Mouse (Mus musculus) thymus, adult 18-20 months (tissue): ENCODE results near the gene Brms1.
"Not testable (repeated sequence)": the region's sequence is repeated elsewhere in the genome, so short reads cannot be mapped to it uniquely, and the experiment has no call there.

Experiments used
- DNase-seq, 2 experiments: peaks; one replicate each; pipeline ENCODE4 v3.0.0; 2022; ENCODE audit warnings: mixed read lengths in 2 of 2

The Brms1 gene

GRCm38 (mm10) chr19:5040862-5041523 is at the start of gene Brms1:
Gene Brms1 (plus strand): TSS chr19:5041354.
- DNase-seq, result peak; percentile 76 to 80

DNA sequence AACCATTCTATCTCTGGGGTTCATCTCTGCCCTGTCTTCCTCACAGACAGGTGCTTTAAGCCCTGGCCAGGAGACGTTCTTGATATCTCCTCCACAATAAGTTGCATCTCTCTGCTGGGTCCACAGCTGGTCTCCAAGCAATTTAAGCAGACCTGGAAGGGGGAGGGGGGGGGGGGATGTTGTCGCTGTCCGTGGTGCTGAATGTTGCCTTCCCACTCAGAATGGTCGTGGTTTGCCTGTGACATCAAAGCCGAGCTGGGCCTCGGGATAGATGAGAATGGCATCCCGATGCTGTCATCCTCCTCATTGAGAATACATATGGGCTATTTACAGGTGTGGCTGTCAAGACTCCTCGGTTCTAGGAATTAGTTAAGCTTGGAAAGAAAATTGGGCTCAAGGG is 48.8 kb upstream of the Brms1 start:
- no peak for DNase-seq

GRCm38 (mm10) chr19:4992904-4993303 is 48.2 kb upstream of the Brms1 start:
- DNase-seq, result no peak

DNA sequence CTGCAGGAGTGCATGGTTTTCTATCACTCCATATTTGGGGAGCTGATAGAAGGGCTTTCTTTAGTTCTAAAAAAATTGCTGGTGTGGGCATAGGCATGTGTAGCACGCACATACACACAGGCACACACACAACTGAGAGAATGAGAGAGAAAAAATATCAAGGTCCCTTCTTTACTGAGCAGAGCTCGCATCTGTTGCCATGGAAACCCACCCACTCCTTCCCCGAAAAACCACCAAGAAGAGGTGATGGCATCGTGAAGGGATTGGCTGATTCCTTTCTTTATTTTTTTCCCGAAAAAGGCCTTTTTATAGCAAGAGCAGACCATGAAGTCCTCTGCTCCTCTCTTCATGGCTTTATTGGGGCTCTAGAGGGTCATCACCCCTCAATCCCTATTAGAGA is 47.1 kb upstream of the Brms1 start:
- no peak for DNase-seq

GRCm38 (mm10) chr19:4999445-5000140 is 41.6 kb upstream of the Brms1 start:
- no peak for DNase-seq

DNA sequence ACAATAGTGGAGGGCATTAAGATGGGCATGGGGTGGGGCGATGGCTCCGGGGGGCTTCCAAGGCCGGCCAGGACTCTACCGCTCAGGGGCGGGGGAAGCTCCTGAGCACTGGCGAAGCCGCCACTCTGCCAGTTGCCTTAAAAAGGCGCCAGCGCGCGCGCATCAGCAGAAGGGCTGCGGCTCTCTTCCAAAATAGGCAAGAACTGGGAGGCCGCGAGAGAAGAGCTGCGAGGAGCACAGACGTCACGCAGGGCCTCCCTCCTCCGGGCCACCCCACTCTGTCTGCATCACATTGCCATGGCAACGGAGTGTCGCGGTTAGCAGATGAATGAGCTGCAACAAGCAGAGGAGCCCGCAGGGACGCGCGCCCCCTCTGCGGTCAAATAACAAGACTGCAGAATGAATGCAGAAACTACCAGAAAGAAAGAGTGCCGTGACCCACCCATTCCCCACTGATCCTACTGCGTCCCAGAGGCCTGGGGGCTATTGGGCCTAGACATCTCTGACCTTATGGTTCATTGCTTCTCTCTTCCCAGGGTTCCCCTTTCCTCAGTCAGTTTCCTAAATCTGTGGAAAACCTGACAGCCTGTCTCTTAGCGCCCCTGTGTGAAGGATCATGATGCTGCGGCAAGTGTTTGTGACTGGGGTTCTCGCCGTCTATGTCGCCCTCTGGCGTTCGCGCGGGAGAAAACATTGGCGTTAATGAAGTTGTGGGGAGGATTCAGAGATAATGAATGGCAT is 39.3 kb upstream of the Brms1 start:
- peak; percentile 67 to 75 for DNase-seq

DNA sequence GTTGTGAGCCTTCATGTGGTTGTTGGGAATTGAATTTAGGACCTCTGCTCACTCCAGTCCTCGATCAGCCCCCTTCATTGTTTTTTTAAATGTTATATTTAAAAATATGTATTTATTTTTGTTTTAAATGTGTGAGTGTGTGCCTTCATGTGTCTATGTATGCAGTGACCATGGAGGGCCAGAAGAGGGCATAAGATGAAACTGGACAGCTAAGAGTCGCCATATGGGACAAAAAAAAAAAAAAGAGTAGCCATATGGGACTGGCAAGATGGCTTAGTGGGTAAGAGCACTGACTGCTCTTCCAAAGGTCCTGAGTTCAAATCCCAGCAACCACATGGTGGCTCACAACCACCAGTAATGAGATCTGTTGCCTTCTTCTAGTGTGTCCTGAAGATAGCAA is 37.5 kb upstream of the Brms1 start:
- not testable (repeated sequence) for DNase-seq

GRCm38 (mm10) chr19:5004925-5005324 is 36.2 kb upstream of the Brms1 start:
- no peak for DNase-seq

DNA sequence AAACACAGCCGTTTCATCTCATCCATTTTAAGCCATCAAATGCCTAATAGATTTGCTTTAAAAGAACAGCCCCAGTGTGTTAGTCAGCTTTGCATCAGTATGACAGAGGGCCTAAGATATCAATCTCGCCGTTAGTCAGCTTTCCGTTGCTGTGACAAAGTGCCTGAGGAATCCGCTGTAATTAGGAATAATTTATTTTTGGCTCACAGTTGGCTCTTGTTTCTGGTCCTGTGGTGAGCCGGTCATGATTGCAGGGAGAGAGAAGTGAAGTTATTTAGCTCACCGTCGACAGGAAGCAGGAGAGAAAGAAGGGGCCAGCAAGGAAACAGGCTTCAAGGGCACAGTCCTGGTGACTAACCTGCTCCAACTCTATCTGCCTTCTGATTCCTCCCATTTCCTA is 28.0 kb upstream of the Brms1 start:
- DNase-seq, result no peak

DNA sequence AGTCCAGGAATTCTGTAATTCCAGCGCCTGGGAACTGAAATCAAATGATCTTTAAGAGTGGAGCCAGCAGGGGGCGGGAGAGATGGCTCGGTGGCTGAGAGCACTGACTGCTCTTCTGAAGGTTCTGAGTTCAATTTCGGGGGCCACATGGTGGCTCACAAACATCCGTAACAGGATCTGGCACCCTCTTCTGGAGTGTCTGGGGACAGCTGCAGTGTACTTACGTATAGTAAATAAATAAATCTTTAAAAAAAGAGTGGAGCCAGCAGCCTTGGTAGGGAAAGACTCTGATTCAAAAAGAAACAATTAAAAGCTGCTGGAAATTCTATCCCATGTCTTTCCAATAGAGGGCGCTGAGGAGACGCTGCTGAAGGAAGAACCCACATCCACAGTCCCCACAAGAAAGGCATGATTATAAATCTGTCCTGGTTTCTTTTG is 26.2 kb upstream of the Brms1 start:
- DNase-seq, result no peak

DNA sequence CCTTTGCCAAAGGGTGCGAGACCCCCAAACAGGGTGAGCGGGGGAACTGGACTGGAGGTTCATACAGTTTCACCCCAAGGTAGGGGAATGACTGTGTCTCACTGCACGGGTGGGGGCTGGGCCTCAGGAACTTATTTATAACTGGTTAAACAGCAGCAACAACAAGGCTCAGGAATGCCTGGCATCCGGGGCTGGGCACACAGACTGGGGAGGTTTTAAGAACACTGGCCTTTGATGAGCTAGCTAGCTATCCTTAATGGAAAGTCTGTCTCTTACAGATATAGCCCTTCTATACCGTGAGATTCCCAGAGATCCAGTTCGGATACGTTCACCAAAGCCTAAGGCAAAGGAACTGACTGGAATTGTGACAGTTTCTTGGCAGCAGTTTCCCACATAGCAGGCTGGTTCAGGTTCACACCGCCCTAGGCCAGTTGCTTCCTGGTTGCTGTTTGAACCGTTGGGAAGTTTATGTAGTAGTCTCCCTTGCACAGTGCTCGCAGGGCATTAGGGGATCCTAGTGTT is 24.9 kb upstream of the Brms1 start:
- DNase-seq, result no peak

DNA sequence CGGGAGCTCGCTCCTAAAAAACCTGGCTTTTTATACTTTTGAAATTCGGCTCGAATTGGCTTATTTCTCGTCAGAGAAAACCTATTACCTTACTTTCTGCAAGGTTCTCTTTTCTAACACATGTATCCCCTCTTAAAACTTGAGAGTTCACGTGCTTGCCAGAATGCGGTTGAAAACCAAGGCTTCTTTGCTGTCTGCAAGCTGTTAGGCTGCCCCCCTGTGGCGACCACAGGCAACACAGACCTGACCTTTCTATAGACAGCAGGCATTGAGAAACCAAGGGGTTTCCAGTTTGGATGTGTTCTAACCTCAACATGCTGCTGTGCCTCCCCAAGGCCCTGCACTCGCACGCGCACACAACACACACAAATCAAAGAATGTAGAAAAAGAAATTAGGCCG is 24.4 kb upstream of the Brms1 start:
- DNase-seq, result peak; percentile 43 to 45

DNA sequence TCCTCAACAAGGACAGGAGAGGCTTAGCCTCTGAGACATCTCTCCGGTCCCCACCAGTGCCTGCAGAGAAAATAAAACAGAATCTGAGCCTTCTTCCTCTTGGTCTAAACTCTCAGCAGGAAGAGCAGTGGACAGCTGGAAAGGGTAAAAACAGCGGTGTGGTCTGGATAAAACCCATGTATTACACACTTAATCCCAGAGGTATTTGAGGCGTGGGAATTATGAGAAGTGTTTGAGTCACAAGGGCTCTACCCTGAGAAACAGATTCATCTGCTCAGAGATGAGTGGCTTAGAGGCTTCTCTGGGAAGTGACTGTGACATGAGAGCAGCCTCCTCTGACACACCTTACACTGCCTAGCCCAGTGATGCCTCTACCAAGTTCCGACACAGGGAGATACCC is 23.5 kb upstream of the Brms1 start:
- DNase-seq, result no peak

DNA sequence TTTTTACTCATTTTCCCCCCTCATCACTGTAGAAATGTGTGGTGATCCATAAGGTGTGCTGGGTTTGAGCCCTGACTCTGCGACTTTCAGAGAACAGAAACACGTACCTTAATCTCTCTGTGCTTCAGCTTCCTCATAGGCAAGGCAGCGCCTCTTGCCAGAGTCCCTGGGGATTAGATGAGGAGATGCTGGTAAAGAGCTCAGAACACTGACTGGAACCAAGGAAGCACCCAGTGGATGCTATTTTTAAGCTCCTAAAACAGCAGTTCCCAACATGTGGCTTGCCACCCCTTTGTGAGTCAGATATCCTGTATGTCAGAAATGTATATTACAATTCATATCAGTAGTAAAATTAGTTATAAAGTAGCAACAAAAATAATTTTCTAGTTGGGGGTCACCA is 23.0 kb upstream of the Brms1 start:
- DNase-seq, result no peak

DNA sequence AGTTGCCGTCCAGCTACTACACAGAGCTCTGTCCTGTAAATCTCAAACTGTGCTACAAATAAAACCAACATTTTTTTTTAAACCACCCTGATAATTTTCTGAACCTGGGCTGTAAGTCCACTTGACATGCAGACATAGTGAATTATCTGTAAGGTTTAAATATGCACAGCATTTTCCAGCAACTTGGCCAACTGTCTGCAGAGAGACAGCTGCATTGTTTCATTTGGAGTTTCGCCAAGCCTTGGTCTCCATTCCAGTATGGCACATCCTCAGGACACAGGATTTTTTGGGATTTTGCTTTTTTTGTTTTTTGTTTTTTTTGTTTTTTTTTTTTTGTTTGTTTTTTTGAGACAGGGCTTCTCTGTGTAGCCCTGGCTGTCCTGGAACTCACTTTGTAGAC is 19.7 kb upstream of the Brms1 start:
- no peak for DNase-seq

DNA sequence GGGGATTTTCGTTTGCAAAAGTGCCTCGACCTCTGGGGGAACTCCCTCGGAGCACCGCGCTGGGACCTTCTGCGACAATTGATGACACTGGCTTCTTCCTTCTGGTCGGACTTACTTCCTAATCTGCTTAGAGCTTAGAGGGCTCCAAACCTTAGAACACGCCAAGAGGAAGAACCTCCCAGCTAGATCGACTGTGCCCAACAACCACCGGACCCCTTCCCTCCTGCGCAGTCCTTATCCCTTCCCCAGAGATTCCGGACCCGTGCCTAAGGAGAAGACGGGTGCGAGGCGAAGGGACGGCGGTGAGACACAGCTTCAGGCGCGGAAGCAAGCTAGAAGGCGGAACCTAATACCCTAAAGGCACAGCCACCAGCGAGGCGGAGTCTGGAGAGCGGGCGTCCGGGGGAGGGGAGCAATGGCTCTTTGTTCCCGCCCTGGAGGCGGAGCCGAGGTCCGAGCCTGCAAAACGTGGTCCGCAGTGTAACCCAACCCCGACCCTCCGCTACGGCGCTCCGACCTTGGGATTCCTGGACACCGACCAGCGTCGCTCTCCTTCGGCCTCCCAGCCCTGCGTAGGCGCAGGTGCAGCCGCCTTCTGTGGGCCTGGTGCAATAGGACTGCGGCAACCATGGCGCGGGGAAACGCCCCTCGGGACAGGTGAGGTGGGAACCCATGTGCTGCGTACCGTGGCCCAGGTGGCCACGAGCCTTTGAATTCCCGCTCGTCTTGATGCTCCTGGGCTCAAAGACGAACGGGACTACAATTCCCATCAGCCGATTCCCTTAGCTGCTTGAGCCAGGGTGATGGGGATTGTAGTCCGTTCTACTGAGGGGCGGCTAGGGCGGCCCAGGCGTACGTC is 17.3 kb upstream of the Brms1 start, which contains the start of gene Slc29a2:
Gene Slc29a2 (plus strand): TSS at position 240 of the 859 bp plus-strand sequence.
- peak; percentile 81 to 83 for DNase-seq

DNA sequence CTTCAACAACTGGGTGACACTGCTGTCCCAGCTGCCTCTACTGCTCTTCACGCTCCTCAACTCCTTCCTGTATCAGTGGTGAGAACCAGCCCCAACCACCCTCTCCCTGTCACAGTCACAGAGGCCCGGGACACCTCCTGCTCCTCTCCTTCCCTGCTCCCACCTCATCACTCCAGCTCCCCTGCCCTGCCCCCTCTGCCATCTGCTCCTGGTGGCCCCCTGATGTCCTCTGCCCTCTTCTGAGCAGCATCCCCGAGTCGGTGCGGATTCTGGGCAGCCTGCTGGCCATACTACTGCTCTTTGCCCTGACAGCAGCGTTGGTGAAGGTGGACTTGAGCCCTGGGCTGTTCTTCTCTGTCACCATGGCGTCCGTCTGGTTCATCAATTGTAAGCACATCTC is 15.0 kb upstream of the Brms1 start:
- no peak for DNase-seq

- no peak for DNase-seq
These were observed 8.5 kb upstream of the Brms1 start for GRCm38 (mm10) chr19:5032686-5033085.

DNA sequence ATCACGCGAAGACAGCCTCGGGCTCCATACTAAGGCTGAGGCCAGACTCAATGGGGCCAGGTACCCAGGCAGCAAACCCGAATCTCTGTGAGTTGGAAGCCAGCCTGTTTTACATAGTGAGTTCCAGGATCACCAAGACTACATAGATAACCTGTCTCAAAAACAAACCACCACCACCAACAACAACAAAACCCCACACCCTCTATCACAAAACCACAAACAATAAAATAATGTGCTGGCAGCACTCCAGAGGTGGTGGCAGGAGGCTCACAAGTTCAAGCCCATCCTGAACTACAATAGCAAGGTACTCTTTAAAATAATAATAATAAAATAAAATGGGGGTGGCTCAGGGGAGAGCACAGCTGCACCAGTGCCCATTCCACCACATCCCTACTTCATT is 4.6 kb upstream of the Brms1 start:
- no peak for DNase-seq

DNA sequence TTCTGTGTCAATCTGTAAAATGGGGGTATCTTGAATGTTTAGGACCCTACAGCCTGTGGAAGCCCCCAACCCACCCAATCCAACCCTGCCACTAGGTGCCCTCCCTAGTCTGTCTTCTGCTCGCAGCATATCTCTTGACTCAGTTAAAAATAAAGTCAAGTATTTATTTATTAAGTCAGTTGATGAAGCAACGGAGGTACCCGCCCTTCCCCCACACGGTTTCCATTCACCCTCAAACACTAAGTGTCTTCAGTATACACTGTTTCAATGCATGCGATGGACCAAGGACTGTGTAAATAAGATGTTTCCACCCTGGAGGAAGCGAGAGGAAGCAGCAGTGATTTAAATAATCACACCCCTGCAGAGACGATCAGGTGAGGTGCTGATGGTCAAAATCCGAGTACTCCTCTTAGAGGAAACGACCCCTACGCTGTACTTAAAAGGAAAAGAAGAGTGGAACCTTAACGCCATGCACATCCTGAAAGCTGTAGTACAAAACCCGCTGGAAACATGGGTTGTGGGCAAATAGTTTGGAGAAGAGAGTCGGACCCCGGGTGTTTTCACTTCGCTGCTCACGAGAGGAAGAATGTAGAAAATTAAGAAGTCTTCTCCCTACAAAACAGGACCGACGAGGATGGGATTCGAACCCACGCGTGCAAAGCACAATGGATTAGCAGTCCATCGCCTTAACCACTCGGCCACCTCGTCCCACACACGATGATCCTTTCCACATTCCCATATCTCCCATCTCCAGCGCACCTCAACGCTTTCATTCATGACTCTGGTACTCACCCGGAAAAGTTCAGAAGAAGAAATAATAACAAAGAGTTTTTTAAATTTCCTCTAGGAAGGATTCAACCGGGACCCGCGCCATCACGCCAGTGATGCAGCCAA is 3.2 kb upstream of the Brms1 start:
- peak; percentile 33 to 50 for DNase-seq

- peak; percentile 78 to 79 for DNase-seq
These were observed 2.4 kb upstream of the Brms1 start, which contains the start of the genes B4gat1 and AC124502.3 for GRCm38 (mm10) chr19:5038709-5039156. Gene B4gat1 (plus strand): TSS chr19:5038826. Gene AC124502.3 (plus strand): TSS chr19:5038891.
